Mouse (Mus musculus) small intestine, adult 2 months (tissue): ENCODE data around the gene Cfap44.

Experiments
- CTCF ChIP-seq: fragments of 200-500 bp; IDR thresholded peaks from 2 replicates; pipeline ENCODE4 v1.5.1; 2012; ENCODE audit warnings: low read depth, mild to moderate bottlenecking, control low read depth, inconsistent platforms, low read length, moderate library complexity, mixed read lengths; ENCODE audit not compliant: insufficient replicate concordance, insufficient read length; ENCODE audit errors: extremely low read depth
- POLR2A ChIP-seq: fragments of 200-500 bp; IDR thresholded peaks from 2 replicates; pipeline ENCODE4 v1.6.1; 2012; ENCODE audit warnings: low read depth, mild to moderate bottlenecking, control low read depth, inconsistent platforms, low read length, moderate library complexity

GRCm38 (mm10) chr16:44475682-44476375, 81.2 kb downstream of the Cfap44 start:
- TF ChIP-seq POLR2A (no peak), CTCF (no peak)
